Mouse (Mus musculus) limb, embryonic 14.5 days (tissue): ENCODE data around the gene Cct5. TPM values are rescaled to one million over a fixed set of nuclear protein-coding genes. Genes with fewer than 3 reads are reported as not detected.

ENCODE experiments used
- ATAC-seq: fragments of 200-750 bp; cut with Nextera tagmentation; 2 replicates; pipeline ENCODE4 v1.8.0; 2017; ENCODE audit warnings: low read depth, moderate number of reproducible peaks, moderate TSS enrichment; ENCODE audit not compliant: low FRiP score
- DNase-seq: peaks from one replicate; pipeline ENCODE4 v3.0.0-alpha.2; 2015; ENCODE audit warnings: low spot score
- H3K27ac ChIP-seq: fragments of 300-500 bp; sonication (generic); replicated peaks from 2 replicates; pipeline ENCODE4 v1.5.1; 2014; ENCODE audit warnings: low read depth, mild to moderate bottlenecking, low read length, moderate library complexity, mixed read lengths
- H3K27me3 ChIP-seq: fragments of 300-500 bp; sonication (generic); 2 replicates; pipeline ENCODE4 v1.6.1; 2014; ENCODE audit warnings: low read length, mixed read lengths; ENCODE audit not compliant: control insufficient read depth, insufficient read depth
- H3K36me3 ChIP-seq: fragments of 300-500 bp; sonication (generic); 2 replicates; pipeline ENCODE4 v1.6.1; 2014; ENCODE audit warnings: mild to moderate bottlenecking, low read length, moderate library complexity, mixed read lengths; ENCODE audit not compliant: control insufficient read depth, insufficient read depth
- H3K4me1 ChIP-seq: fragments of 300-500 bp; sonication (generic); 2 replicates; pipeline ENCODE4 v1.6.1; 2014; ENCODE audit warnings: antibody characterized with exemption, low read length, mixed read lengths; ENCODE audit not compliant: control insufficient read depth, insufficient read depth
- H3K4me2 ChIP-seq: fragments of 300-500 bp; sonication (generic); replicated peaks from 2 replicates; pipeline ENCODE4 v1.6.1; 2014; ENCODE audit warnings: low read depth, mild to moderate bottlenecking, low read length, moderate library complexity; ENCODE audit not compliant: severe bottlenecking
- H3K4me3 ChIP-seq: fragments of 300-500 bp; sonication (generic); replicated peaks from 2 replicates; pipeline ENCODE4 v1.5.1; 2014; ENCODE audit warnings: low read length
- H3K9ac ChIP-seq: fragments of 300-500 bp; sonication (generic); 2 replicates; pipeline ENCODE4 v1.6.1; 2014; ENCODE audit warnings: mild to moderate bottlenecking, low read depth, low read length, moderate library complexity; ENCODE audit not compliant: severe bottlenecking
- H3K9me3 ChIP-seq: fragments of 300-500 bp; sonication (generic); 2 replicates; pipeline ENCODE4 v1.6.1; 2016; ENCODE audit warnings: low read length; ENCODE audit not compliant: control insufficient read depth
- POLR2A ChIP-seq: fragments of 200-500 bp; IDR thresholded peaks from 2 replicates; pipeline ENCODE4 v1.8.0; 2012; ENCODE audit warnings: inconsistent platforms, mild to moderate bottlenecking, moderate library complexity, borderline replicate concordance; ENCODE audit not compliant: insufficient read depth, insufficient read length; ENCODE audit errors: extremely low read depth
- WGBS: fragments of 180-500 bp; shearing (Covaris S2); extraction: QIAGEN DNeasy Blood & Tissue Kit; methylation state at CpG from one replicate; pipeline ENCODE4 v1.1.7; 2014; 5-methylcytosine and 5-hydroxymethylcytosine counted together
- polyA plus RNA-seq, 2 experiments: library from polyadenylated mRNA; depleted of rRNA in 1 of 2; stranded (reverse) in 1 of 2; unstranded in 1 of 2; fragments of >200 nt; fragmentation: Nextera tagmentation in 1 of 2; extraction: Ambion mirVana in 1 of 2; gene quantifications; 2 replicates each; pipeline versions ENCODE4 v1.2.1 to v1.2.3; 2012 to 2014

Gene Cct5
- polyA plus RNA-seq, 2 experiments: 328 to 505 TPM

DNA sequence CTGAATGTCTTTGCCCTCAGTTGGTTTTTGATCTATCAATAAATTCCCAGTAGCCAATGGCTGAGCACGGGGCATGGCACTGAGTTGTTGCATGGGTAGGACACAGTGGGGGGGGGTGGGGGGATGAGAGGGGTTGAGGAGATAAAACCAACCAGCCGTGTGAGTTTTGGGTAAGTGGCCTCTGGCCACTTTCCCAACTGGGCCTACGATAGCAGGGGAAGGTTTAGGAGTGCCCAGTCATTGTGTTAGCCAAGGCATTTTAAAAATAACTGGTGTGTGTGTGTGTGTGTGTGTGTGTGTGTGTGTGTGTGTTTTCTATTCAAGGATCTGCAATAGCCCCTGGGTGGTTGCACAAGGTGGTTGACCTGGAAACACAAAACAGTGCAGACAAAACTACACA lies 58.4 kb downstream of the Cct5 start:
- no peaks in the 10 kb centered on the region for H3K9me3 ChIP-seq
- DNase-seq (no peak), ATAC-seq (no peak)
- no peak overlapping the region for H3K9ac ChIP-seq
- WGBS: 19% methylated on average over 3 of the region's 3 CpGs
- H3K36me3 ChIP-seq: no peaks in the 10 kb centered on the region
- no peaks in the 10 kb centered on the region for H3K27me3 ChIP-seq
- H3K4me2 ChIP-seq: no peak overlapping the region
- H3K4me3 ChIP-seq: no peak overlapping the region
- H3K27ac ChIP-seq: no peak overlapping the region
- TF ChIP-seq POLR2A: no peak
- peaks cover 15% of the 10 kb centered on the region for H3K4me1 ChIP-seq

DNA sequence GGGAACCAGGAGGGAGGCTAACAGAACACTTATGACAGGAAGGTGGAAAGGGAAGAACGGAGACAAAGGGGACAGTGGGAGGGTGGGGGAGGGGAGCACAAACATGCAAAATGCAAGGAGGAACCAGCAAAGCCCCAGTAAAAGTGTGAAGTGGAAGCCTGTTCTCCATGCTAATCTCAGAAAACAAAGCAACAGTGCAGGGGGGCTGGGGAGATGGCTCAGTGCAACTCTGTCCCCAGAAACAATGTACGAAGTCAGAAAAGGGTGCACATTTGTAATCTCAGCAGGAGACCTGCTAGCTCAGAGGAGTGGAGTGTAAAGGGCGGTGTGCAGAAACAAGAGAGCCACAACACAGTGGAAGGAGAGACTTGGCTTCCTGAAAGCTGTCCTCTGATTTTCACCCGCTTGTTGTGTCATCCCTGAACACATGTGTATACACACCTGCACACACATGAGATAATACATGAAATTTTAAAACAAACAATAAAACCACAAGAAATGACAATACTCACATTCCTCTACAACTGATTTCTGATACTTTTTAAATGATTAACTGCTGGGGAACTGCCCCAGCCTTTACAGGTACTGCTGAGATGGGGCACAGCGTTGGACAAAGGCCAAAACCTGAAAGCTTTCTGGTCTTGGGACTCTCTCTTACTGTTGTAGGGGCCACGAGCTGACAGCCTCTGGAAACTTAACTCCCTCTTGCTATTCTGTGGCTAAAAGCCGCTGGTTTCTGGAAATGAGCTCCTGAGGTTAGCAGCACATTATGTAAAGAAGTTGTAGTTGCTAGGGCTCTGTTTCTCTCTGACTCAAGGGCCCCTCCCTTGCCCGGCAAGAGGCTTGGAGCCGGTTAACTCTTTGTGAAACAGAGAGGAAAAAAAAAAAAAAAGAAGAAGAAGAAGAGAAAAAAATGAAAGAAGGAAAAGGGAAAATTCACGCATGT lies 59.3 kb downstream of the Cct5 start:
- Histone ChIP-seq H3K4me2 (0 out of 2 replicates have a peak overlapping the region, but pooled peaks have one; percentile 16), H3K4me1 (peaks cover 15% of the 10 kb centered on the region), H3K9ac (no peak overlapping the region; the same call in none of the 2 replicates), H3K27me3 (no peaks in the 10 kb centered on the region), H3K9me3 (no peaks in the 10 kb centered on the region), H3K4me3 (no peak overlapping the region), H3K27ac (0 out of 2 replicates have a peak overlapping the region, but pooled peaks have one; percentile 33), H3K36me3 (no peaks in the 10 kb centered on the region)
- peak; percentile 44 for ATAC-seq
- DNase-seq: peak; percentile 12
- WGBS: 17% methylated on average over 10 of the region's 10 CpGs
- no peak for TF ChIP-seq POLR2A

Other genes starting within 250 kb of the Cct5 start
- 0.38 and 0.59 TPM in 2 replicates for gene Ankrd33b, start 234.1 kb downstream of the Cct5 start, polyA plus RNA-seq (2012; rRNA removed)
- 0.52 and 0.53 TPM in 2 replicates for gene Ankrd33b, start 234.1 kb downstream of the Cct5 start, polyA plus RNA-seq (2014; fragmentation: Nextera tagmentation; extraction: Ambion mirVana)
- gene Ropn1l, start 148.1 kb downstream of the Cct5 start, polyA plus RNA-seq (2012; rRNA removed): 1.2 and 1.3 TPM in 2 replicates
- gene Ropn1l, start 148.1 kb downstream of the Cct5 start, polyA plus RNA-seq (2014; fragmentation: Nextera tagmentation; extraction: Ambion mirVana): 1.7 and 1.9 TPM in 2 replicates
- gene March6, start 70.8 kb downstream of the Cct5 start, polyA plus RNA-seq (2012; rRNA removed): 27.4 and 30.9 TPM in 2 replicates
- gene March6, start 70.8 kb downstream of the Cct5 start, polyA plus RNA-seq (2014; fragmentation: Nextera tagmentation; extraction: Ambion mirVana): 30.6 and 35.7 TPM in 2 replicates
- 2.3 and 3.0 TPM in 2 replicates for gene Cmbl, start 36.4 kb downstream of the Cct5 start, polyA plus RNA-seq (2012; rRNA removed)
- 2.2 and 4.0 TPM in 2 replicates for gene Cmbl, start 36.4 kb downstream of the Cct5 start, polyA plus RNA-seq (2014; fragmentation: Nextera tagmentation; extraction: Ambion mirVana)
- 13.0 and 13.5 TPM in 2 replicates for gene Fam173b, start within 50 bp of the Cct5 start, polyA plus RNA-seq (2012; rRNA removed)
- 11.7 and 12.8 TPM in 2 replicates for gene Fam173b, start within 50 bp of the Cct5 start, polyA plus RNA-seq (2014; fragmentation: Nextera tagmentation; extraction: Ambion mirVana)